Mouse (Mus musculus) urinary bladder, postnatal 10 days (tissue): ENCODE measurements around the gene Utf1.

Source experiments
- DNase-seq: peaks from one replicate; pipeline ENCODE4 v3.0.0; 2022; ENCODE audit warnings: low spot score

Gene Utf1

GRCm38 (mm10) chr7:139943674-139944281 is at the start of gene Utf1:
Gene Utf1, plus strand, starts transcription at chr7:139943789.
- no peak for DNase-seq

- no peak for DNase-seq
These were observed 48.7 kb upstream of the Utf1 start, which contains the start of gene Kndc1 for GRCm38 (mm10) chr7:139894655-139895557. Gene Kndc1, plus strand, starts transcription at chr7:139894696.

- DNase-seq = no peak
These were observed 47.3 kb upstream of the Utf1 start for GRCm38 (mm10) chr7:139896271-139896670.

- DNase-seq = no peak
These were observed 46.8 kb upstream of the Utf1 start for GRCm38 (mm10) chr7:139896796-139897195.

GRCm38 (mm10) chr7:139898606-139899005 is 45.0 kb upstream of the Utf1 start:
- DNase-seq = no peak

- DNase-seq = no peak
These were observed 44.1 kb upstream of the Utf1 start for GRCm38 (mm10) chr7:139899505-139899904.

- DNase-seq = no peak
These were observed 43.1 kb upstream of the Utf1 start for GRCm38 (mm10) chr7:139900456-139900855.

- no peak for DNase-seq
These were observed 42.7 kb upstream of the Utf1 start for GRCm38 (mm10) chr7:139900896-139901295.

- no peak for DNase-seq
These were observed 41.6 kb upstream of the Utf1 start for GRCm38 (mm10) chr7:139901981-139902380.

- DNase-seq = no peak
These were observed 38.3 kb upstream of the Utf1 start for GRCm38 (mm10) chr7:139905261-139905660.

GRCm38 (mm10) chr7:139905661-139906060 is 37.9 kb upstream of the Utf1 start:
- no peak for DNase-seq

GRCm38 (mm10) chr7:139908176-139908575 is 35.4 kb upstream of the Utf1 start:
- no peak for DNase-seq

- DNase-seq = no peak
These were observed 34.1 kb upstream of the Utf1 start for GRCm38 (mm10) chr7:139909469-139909868.

GRCm38 (mm10) chr7:139910204-139910835 is 33.3 kb upstream of the Utf1 start:
- DNase-seq = no peak

GRCm38 (mm10) chr7:139914141-139915047 is 29.2 kb upstream of the Utf1 start:
- no peak for DNase-seq

GRCm38 (mm10) chr7:139915646-139916257 is 27.8 kb upstream of the Utf1 start:
- no peak for DNase-seq

- no peak for DNase-seq
These were observed 27.2 kb upstream of the Utf1 start for GRCm38 (mm10) chr7:139916345-139916744.

GRCm38 (mm10) chr7:139918262-139918661 is 25.3 kb upstream of the Utf1 start:
- no peak for DNase-seq

- no peak for DNase-seq
These were observed 12.9 kb upstream of the Utf1 start for GRCm38 (mm10) chr7:139930732-139931131.

- DNase-seq = no peak
These were observed 6.9 kb upstream of the Utf1 start for GRCm38 (mm10) chr7:139936705-139937104.

- DNase-seq = no peak
These were observed 6.5 kb upstream of the Utf1 start for GRCm38 (mm10) chr7:139937138-139937537.
